Mouse (Mus musculus): ENCODE data around the gene Defb20.

DNA sequence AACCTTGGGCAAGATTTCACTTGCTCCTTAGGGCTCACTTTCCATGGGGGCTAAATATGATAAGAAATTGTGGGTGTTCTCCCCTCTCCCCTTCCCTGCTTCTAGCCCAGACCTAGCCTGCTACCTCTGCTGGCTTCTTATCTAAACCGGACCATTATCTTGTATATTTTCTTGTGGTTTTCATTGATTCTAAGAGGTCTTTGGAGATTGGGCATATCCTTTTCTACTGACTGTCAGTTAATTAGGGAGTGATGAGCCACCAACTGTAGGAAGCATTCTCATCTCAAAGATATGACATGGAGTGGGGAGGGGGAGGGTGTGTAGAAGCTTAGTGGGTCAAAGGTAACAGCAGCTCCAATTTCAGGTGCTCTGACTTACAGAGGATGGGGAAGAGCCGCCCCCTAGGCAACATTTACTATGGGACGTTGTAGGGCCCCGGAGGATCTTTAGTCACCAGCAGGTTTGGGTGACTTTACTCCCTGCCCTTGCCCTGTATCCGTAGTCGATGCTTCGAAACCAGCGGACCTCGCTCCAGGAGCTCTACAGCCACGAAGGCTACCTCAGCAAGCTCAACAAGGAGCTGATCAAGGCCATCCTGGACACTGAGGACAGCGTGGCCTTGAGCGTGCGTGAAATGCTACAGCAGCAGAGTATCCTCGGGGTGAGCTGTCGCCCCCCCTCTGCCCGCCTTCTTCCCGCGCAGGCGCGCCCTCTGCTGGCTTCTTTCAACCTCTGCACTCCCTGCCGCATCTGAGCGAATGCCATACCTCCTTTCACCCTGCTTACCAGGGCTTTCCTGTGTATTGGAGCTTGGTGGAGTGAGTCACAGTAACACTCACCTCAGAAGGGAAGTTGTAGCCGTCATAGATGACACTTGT is 39.6 kb upstream of the Defb20 start:
- TF ChIP-seq CTCF (conservative IDR thresholded peaks at IDR 0.05; ENCODE audit: low read length) (peak; percentile 75), POU5F1 (IDR thresholded peaks at IDR 0.05; ENCODE audit: borderline replicate concordance, low read length) (no peak)
